Mouse (Mus musculus): ENCODE results near the gene Srf. TPM values are rescaled to one million over a fixed set of nuclear protein-coding genes. Genes with fewer than 3 reads are reported as not detected.
A peak's percentile ranks its signal among the peaks of the same experiment; 100 is the strongest.

Srf gene
- polyA plus RNA-seq, 1 experiment from 2014 or later, result 8.4 TPM

DNA sequence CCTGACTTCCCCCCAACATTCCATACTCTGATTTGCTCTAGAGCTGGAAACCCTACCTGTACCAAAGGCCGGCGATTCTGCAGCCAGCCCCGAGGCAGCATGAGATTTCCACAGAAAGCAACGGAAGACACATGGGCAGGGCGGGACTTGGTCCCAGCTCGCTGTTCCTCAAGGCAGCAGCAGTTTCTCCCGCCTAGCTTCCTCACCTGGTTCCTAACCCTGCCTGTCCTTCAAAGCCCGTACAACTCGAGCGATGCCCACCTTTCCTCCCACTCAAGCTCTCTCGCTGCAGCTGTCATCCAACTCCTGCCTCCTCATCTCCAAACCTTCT lies 1.4 kb downstream of the Srf start:
- under 1% methylated on average over 11 of the region's 11 CpGs for WGBS
- peaks cover 38% of the 10 kb centered on the region for H3K4me1 ChIP-seq
- peak overlapping the region; percentile 89 for H3K4me2 ChIP-seq (replicated peaks)
- ATAC-seq (ENCODE audit: low FRiP score, low read depth), result no peak
- H3K4me3 ChIP-seq, result peak overlapping the region; percentile 97
- H3K27me3 ChIP-seq (replicated peaks), result no peaks in the 10 kb centered on the region
- peak overlapping the region; percentile 87; the same call in 1 of the 2 replicates for H3K27ac ChIP-seq
- no peaks in the 10 kb centered on the region for H3K9me3 ChIP-seq
- peaks cover 27% of the 10 kb centered on the region for H3K36me3 ChIP-seq
- peak overlapping the region; percentile 99 for H3K9ac ChIP-seq

DNA sequence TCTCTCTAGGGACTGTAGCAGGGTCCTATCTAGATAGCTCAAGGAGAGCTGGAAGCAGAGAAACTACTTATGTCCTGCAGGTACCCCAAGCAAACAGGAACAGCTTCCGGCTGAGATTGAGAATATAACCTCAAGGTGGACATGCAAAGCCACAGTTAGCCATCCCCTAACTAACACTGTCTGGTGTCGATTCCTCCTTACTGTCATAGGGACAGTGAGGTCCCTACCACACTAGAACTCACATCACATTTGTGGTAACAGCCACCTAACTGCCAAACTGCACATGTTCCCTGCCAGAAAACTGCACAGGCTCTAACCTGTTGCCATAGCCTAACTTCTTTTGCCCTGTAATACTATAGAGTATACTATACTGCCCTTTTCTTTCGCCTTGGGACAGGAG lies 2.0 kb downstream of the Srf start:
- H3K4me3 ChIP-seq, result peak overlapping the region; percentile 97
- H3K36me3 ChIP-seq, result peaks cover 31% of the 10 kb centered on the region
- 78% methylated on average over 3 of the region's 3 CpGs for WGBS
- H3K4me2 ChIP-seq (replicated peaks), result peak overlapping the region; percentile 89
- H3K27me3 ChIP-seq (replicated peaks), result no peaks in the 10 kb centered on the region
- no peaks in the 10 kb centered on the region for H3K9me3 ChIP-seq
- H3K27ac ChIP-seq, result no peak overlapping the region
- peak overlapping the region; percentile 99; the same call in 1 of the 2 replicates for H3K9ac ChIP-seq
- H3K4me1 ChIP-seq, result peaks cover 38% of the 10 kb centered on the region
- ATAC-seq (ENCODE audit: low FRiP score, low read depth), result no peak

DNA sequence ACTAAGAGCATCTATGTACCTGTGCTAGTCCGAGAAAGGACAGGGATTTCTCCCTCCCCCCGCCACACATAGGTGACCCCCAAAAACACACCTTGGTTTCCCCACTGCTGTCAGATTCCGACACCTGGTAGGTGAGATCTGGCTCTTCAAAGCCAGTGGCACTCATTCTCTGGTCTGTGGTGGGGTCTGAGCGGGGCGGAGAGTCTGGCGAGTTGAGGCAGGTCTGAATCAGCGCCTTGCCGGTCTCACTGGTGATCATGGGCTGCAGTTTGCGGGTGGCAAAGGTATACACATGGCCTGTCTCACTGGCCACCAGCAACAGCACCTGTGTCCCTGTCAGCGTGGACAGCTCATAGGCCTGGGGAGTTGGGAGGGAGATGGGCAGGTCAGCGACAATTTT lies 2.5 kb downstream of the Srf start:
- 52% methylated on average over 11 of the region's 11 CpGs for WGBS
- ATAC-seq (ENCODE audit: low FRiP score, low read depth), result no peak
- H3K4me2 ChIP-seq (replicated peaks), result peak overlapping the region; percentile 89
- peak overlapping the region; percentile 24; the same call in 1 of the 2 replicates for H3K4me3 ChIP-seq
- H3K9ac ChIP-seq, result peak overlapping the region; percentile 17
- H3K27me3 ChIP-seq (replicated peaks), result no peaks in the 10 kb centered on the region
- H3K4me1 ChIP-seq, result peaks cover 38% of the 10 kb centered on the region
- H3K9me3 ChIP-seq, result no peaks in the 10 kb centered on the region
- peaks cover 35% of the 10 kb centered on the region for H3K36me3 ChIP-seq
- H3K27ac ChIP-seq, result no peak overlapping the region

DNA sequence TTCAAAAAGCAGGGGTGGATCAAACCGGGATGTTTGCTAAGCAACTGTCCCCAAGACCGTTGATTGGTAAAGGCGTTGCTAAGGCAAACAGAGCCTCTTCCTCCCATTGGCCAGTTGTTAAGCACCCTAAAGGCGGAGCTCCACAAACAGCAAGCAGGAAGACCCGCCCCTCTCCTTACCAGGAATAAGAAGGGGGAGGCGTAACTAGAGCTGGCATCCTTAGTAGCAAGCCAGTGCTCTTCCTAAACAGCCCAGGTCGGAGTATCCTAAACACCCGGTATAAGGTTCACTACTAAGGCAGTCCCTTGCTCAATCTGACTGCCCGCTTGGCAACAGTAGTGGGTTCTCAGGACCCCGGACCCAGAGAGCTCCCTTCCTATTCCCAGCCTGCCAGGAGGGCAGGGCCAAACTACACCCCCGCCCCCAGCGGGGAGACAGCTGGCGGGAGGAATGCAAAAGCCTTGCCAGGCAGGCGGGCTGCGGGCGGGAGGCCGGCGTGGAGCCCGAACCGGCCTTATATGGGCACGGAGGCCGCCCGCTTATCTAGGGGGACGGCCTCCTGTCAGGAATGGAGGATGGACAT lies 3.0 kb downstream of the Srf start:
- H3K27ac ChIP-seq, result no peak overlapping the region
- peak overlapping the region; percentile 89 for H3K4me2 ChIP-seq (replicated peaks)
- H3K4me1 ChIP-seq, result peaks cover 38% of the 10 kb centered on the region
- H3K9me3 ChIP-seq, result no peaks in the 10 kb centered on the region
- ATAC-seq (ENCODE audit: low FRiP score, low read depth), result peak; percentile 72
- H3K9ac ChIP-seq, result peak overlapping the region; percentile 17; the same call in 1 of the 2 replicates
- no peaks in the 10 kb centered on the region for H3K27me3 ChIP-seq (replicated peaks)
- H3K4me3 ChIP-seq, result peak overlapping the region; percentile 24
- peaks cover 38% of the 10 kb centered on the region for H3K36me3 ChIP-seq
- WGBS, result under 1% methylated on average over 24 of the region's 24 CpGs

DNA sequence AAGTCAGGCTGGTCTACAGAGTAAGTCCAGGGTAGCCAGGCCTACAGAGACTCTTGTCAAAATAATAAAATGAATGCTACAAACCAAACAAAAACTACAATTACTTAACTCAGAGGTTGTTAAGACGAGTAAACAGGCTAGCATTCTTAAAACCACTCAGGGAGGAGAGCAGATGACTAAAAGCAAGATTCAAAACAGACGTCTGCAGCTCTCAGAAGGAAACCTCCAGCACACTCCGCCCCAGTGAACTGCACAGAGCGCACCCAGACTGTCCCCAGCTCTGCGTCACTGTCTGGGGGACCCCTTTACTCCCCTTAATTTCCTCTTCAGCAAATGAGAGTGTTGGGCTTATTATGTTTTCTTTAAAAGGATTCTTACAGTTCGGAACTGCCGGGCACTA lies 3.8 kb downstream of the Srf start:
- WGBS, result 89% methylated on average over 7 of the region's 7 CpGs
- Histone ChIP-seq H3K4me1 (peaks cover 38% of the 10 kb centered on the region), H3K4me3 (no peak overlapping the region), H3K4me2 (replicated peaks) (peak overlapping the region; percentile 89), H3K9me3 (no peaks in the 10 kb centered on the region), H3K27me3 (replicated peaks) (peaks cover 4% of the 10 kb centered on the region), H3K27ac (no peak overlapping the region), H3K36me3 (peaks cover 38% of the 10 kb centered on the region), H3K9ac (no peak overlapping the region)
- ATAC-seq (ENCODE audit: low FRiP score, low read depth), result no peak

DNA sequence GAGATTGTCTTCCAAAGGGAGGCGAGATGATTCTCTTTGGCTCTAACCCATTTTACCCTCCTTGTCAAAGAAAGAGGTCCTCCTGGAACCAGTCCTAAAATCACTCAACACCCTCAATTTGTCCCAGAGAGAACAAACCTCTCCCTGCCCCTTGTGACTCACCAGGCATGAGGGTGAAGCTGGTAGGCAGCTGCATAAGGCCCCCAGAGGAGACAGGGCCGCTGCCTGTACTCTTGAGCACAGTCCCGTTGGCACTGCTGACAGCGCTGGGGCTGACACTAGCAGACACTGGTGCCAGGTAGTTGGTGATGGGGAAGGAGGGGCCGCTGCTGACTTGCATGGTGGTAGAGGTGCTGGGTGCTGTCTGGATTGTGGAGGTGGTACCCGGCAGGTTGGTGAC lies 4.6 kb downstream of the Srf start:
- Histone ChIP-seq H3K4me2 (replicated peaks) (no peak overlapping the region), H3K36me3 (peaks cover 38% of the 10 kb centered on the region)
- WGBS, result 92% methylated on average over 6 of the region's 6 CpGs

DNA sequence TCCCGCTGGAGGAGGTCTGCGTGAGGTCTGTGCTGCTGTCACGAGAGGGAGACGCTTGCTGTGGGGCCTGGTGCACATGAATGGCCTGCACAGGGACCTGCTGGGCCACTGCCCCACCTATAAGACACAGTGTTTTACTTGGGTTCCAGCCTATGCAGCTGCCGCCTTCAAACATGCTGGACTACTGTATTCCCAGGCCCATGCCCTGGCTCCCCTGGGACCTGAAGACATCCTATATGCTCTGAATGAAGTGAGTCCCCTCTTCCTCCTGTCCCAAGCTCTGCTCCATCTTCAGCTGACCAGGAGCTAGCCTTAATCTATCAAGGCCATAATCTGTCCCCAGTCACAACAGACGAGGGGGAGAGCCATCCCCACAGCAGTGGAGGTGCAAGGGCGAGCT lies 5.1 kb downstream of the Srf start:
- no peaks in the 10 kb centered on the region for H3K9me3 ChIP-seq
- peaks cover 38% of the 10 kb centered on the region for H3K36me3 ChIP-seq
- ATAC-seq (ENCODE audit: low FRiP score, low read depth), result no peak
- WGBS, result 88% methylated on average over 7 of the region's 7 CpGs
- peaks cover 42% of the 10 kb centered on the region for H3K4me1 ChIP-seq
- no peak overlapping the region for H3K27ac ChIP-seq
- no peak overlapping the region for H3K9ac ChIP-seq
- H3K27me3 ChIP-seq (replicated peaks), result peaks cover 9% of the 10 kb centered on the region
- no peak overlapping the region for H3K4me3 ChIP-seq
- no peak overlapping the region for H3K4me2 ChIP-seq (replicated peaks)

More for the DNA sequence above, 4.6 kb downstream of the Srf start:
- Histone ChIP-seq H3K27ac (no peak overlapping the region), H3K9ac (no peak overlapping the region), H3K27me3 (replicated peaks) (peaks cover 9% of the 10 kb centered on the region), H3K9me3 (no peaks in the 10 kb centered on the region), H3K4me1 (peaks cover 39% of the 10 kb centered on the region), H3K4me3 (no peak overlapping the region)
- no peak for ATAC-seq (ENCODE audit: low FRiP score, low read depth)

DNA sequence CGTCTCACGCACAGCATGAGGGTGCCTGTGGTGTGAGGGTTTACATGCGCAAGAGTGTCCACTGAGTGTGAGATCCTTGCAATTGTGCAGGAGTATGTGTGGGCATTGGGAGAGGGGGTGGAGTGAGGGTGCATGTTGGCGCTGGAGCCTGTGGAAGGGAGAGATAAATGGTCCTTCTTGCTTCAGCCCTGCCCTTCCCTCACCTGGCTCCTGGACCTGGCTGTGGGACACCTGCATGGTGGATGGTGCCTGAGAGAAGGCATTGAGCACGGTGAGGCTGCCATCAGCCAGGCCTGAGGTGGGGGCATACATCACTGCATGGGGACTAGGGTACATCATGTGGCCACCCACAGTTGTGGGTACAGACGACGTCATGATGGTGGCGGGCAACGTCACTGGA lies 6.3 kb downstream of the Srf start:
- peaks cover 43% of the 10 kb centered on the region for H3K4me1 ChIP-seq
- H3K4me3 ChIP-seq, result no peak overlapping the region
- H3K27ac ChIP-seq, result no peak overlapping the region
- H3K9me3 ChIP-seq, result no peaks in the 10 kb centered on the region
- H3K9ac ChIP-seq, result no peak overlapping the region
- peaks cover 38% of the 10 kb centered on the region for H3K36me3 ChIP-seq
- no peak for ATAC-seq (ENCODE audit: low FRiP score, low read depth)
- H3K27me3 ChIP-seq (replicated peaks), result peaks cover 9% of the 10 kb centered on the region
- 92% methylated on average over 9 of the region's 9 CpGs for WGBS
- no peak overlapping the region for H3K4me2 ChIP-seq (replicated peaks)

DNA sequence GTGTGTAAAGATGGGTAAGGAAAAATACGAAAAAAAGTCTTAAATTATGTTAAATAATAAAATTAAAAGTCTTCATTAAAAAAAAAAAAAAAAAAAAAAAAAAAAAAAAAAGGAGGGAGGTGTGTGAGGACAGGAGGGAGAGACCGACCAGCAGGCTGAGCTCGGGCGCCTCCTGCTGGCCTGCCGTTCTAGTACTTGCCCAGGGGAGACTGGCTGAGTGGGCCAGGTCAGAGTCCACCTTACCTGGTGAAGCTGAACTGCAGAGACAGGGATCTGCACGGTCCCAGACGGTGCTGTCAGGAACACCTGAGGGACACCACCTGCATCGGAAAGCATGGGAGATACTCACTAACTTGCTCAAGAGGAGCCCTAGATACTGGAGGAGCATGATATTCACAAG lies 6.8 kb downstream of the Srf start:
- H3K27ac ChIP-seq, result no peak overlapping the region
- peaks cover 38% of the 10 kb centered on the region for H3K4me1 ChIP-seq
- no peak for ATAC-seq (ENCODE audit: low FRiP score, low read depth)
- H3K9me3 ChIP-seq, result no peaks in the 10 kb centered on the region
- no peak overlapping the region for H3K4me2 ChIP-seq (replicated peaks)
- peaks cover 9% of the 10 kb centered on the region for H3K27me3 ChIP-seq (replicated peaks)
- 22% methylated on average over 8 of the region's 8 CpGs for WGBS
- no peak overlapping the region for H3K4me3 ChIP-seq
- H3K36me3 ChIP-seq, result peaks cover 38% of the 10 kb centered on the region
- no peak overlapping the region for H3K9ac ChIP-seq

DNA sequence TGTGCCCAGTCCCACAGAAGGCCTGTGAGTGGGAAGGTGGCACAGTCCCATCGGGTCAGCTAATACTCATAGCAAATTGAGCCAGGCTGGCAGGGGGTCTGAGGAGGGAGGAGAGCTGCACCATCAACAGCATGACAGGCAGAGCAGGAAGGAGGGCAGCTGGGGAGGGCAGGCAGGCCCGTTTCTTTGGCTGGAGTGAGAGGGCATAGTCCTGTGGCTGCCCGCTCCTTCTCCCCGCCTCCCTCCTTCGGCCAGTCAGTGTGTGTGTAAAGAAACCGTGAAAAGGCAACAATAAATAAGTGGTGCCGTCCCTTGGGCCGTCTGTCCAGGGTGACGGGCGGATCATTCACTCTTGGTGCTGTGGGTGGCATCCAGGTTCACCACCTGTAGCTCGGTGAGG lies 7.2 kb downstream of the Srf start:
- no peak overlapping the region for H3K9ac ChIP-seq
- H3K4me3 ChIP-seq, result no peak overlapping the region
- H3K9me3 ChIP-seq, result no peaks in the 10 kb centered on the region
- no peak overlapping the region for H3K27ac ChIP-seq
- H3K27me3 ChIP-seq (replicated peaks), result peaks cover 9% of the 10 kb centered on the region
- peaks cover 34% of the 10 kb centered on the region for H3K4me1 ChIP-seq
- peaks cover 38% of the 10 kb centered on the region for H3K36me3 ChIP-seq
- H3K4me2 ChIP-seq (replicated peaks), result no peak overlapping the region
- WGBS, result 43% methylated on average over 11 of the region's 11 CpGs
- ATAC-seq (ENCODE audit: low FRiP score, low read depth), result no peak

DNA sequence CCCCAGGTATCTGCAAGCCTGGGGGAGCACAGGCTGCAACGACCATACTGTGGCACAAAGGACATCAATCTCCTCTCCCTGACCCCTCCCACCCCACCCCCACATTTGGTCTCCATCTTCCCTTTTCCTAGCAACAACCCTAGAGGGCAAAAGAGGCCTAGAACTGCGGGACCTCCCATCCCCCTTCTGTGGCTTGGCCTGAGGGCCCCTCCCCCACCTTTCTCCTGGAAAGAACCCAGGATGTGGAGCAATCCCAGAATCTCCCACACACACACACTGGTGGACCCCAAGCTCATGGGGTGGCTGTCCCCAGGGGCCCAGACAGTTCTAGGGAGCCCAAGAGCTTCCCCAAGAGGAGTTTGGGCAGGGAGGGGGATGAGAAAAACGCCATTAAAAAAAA lies 8.1 kb downstream of the Srf start:
- Histone ChIP-seq H3K9me3 (no peaks in the 10 kb centered on the region), H3K27me3 (replicated peaks) (peaks cover 9% of the 10 kb centered on the region), H3K27ac (no peak overlapping the region), H3K9ac (no peak overlapping the region), H3K4me2 (replicated peaks) (no peak overlapping the region), H3K4me1 (peaks cover 25% of the 10 kb centered on the region), H3K4me3 (no peak overlapping the region), H3K36me3 (peaks cover 41% of the 10 kb centered on the region)
- WGBS, result 14% methylated on average over 3 of the region's 3 CpGs
- no peak for ATAC-seq (ENCODE audit: low FRiP score, low read depth)

DNA sequence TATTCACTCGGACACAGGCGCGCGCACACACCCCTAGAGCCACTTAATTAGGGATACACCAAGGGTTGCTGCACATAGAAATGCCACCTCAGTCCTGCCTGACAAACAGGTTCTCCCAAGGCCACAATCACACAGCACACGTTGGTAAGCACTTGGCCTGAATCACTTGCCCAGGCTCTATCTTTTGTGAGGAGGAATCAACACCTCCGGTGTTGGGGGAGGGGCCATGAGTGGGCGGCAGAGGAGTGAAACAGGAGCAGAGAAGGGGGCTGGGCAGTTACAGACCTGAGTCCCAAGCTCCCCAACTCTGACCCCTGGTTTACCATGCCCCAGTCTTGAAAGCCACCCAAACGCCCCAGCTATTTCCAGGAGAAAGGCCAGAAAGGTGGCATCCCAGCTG lies 9.0 kb downstream of the Srf start:
- H3K4me1 ChIP-seq, result peaks cover 17% of the 10 kb centered on the region
- no peaks in the 10 kb centered on the region for H3K9me3 ChIP-seq
- H3K36me3 ChIP-seq, result peaks cover 38% of the 10 kb centered on the region
- H3K27ac ChIP-seq, result no peak overlapping the region
- peaks cover 9% of the 10 kb centered on the region for H3K27me3 ChIP-seq (replicated peaks)
- H3K4me2 ChIP-seq (replicated peaks), result peak overlapping the region; percentile 88
- 12% methylated on average over 8 of the region's 8 CpGs for WGBS
- H3K4me3 ChIP-seq, result no peak overlapping the region
- no peak for ATAC-seq (ENCODE audit: low FRiP score, low read depth)
- H3K9ac ChIP-seq, result no peak overlapping the region

DNA sequence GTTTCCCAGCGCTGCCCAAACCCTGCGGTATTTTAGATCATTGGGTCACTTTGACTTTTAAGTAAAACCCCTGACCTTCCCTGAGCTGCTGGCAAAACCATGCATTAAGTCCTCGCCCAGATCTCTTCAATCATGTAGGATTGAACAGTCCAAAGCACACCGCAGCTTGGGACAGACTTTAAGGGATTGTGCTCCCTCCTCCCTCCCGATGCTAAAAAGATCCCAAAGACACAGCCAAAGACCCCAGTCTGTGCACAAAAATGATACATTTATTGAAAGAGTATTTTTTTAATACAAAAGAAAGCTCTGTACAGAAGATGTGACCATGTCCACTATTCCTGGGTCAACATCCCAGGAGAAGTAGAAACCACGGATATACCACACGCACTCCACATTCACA lies 9.4 kb downstream of the Srf start:
- no peak overlapping the region for H3K27ac ChIP-seq
- peaks cover 35% of the 10 kb centered on the region for H3K36me3 ChIP-seq
- H3K9me3 ChIP-seq, result no peaks in the 10 kb centered on the region
- ATAC-seq (ENCODE audit: low FRiP score, low read depth), result no peak
- 13% methylated on average over 7 of the region's 7 CpGs for WGBS
- peak overlapping the region; percentile 88 for H3K4me2 ChIP-seq (replicated peaks)
- H3K27me3 ChIP-seq (replicated peaks), result peaks cover 9% of the 10 kb centered on the region
- H3K4me3 ChIP-seq, result peak overlapping the region; percentile 68
- peaks cover 17% of the 10 kb centered on the region for H3K4me1 ChIP-seq
- H3K9ac ChIP-seq, result peak overlapping the region; percentile 77; the same call in 1 of the 2 replicates

Measured in neural tube, embryonic 12.5 days (tissue).